Mouse (Mus musculus): ENCODE results near the gene Glyatl3. TPM values are rescaled to one million over a fixed set of nuclear protein-coding genes. Genes with fewer than 3 reads are reported as not detected.

Gene Glyatl3
- total RNA-seq (2023): not detected

DNA sequence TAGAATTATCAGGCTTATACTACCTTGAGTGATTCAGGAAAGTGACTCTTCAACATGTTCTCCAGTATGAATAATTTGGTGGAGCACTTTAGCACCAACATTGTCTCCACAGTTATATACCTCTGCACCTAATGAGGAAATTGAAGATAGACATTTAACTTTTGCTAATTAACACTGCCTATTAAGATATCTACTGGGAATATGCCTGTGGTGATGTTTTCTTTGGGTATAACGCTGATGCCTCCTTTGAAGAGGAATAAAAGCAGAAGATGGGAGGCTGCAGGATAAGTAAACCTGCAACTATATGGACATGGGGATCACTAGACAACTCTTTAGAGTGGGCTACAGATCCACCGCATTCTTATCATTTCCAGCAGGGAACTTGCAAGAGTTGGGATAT is at the start of gene Glyatl3:
Glyatl3 (minus strand) TSS at position 101 of the 400 bp plus-strand sequence.

DNA sequence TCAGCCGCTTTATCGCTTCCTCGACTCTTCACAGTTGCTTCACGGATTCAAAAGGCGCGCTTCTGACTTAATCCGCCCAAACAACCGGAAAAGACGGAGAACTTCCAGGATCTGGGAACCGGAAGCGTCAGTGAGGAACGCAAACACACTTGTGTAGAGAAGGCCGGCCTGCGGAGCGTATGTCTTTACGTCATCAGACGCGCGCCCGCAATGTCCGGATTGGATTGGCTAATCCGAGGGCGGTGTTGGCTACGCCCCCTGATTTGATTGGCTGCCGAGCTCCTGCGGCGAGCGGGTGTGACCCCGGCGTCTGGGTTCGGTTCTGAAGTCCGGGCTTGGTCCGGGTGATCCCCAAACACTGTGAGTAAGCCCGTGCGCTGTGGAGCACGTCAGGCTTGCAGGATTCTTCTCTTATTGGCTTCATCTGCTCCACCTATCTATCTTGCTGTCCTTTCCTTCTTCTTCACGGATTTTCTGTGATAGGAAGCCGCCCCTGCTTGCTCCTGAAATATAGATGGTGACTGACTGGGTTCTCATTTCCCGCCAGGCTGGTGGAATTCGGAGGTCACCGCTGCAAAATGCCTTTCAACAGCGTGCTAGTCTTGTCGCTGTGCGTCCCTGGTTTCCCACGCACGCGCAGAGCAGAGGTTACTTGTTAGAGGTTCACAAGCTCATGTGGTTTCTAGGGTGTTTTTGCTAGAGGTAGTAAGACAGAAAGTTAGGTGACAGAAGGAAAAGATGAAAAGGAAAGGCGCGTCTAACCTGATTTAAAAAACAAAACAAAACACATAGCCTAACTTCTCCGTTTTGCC is 20.5 kb upstream of the Glyatl3 start, which contains the start of the genes Mut and Cenpq:
Mut (plus strand) TSS at position 266 of the 812 bp plus-strand sequence.
Cenpq (minus strand) TSS at position 628 of the 812 bp plus-strand sequence.

DNA sequence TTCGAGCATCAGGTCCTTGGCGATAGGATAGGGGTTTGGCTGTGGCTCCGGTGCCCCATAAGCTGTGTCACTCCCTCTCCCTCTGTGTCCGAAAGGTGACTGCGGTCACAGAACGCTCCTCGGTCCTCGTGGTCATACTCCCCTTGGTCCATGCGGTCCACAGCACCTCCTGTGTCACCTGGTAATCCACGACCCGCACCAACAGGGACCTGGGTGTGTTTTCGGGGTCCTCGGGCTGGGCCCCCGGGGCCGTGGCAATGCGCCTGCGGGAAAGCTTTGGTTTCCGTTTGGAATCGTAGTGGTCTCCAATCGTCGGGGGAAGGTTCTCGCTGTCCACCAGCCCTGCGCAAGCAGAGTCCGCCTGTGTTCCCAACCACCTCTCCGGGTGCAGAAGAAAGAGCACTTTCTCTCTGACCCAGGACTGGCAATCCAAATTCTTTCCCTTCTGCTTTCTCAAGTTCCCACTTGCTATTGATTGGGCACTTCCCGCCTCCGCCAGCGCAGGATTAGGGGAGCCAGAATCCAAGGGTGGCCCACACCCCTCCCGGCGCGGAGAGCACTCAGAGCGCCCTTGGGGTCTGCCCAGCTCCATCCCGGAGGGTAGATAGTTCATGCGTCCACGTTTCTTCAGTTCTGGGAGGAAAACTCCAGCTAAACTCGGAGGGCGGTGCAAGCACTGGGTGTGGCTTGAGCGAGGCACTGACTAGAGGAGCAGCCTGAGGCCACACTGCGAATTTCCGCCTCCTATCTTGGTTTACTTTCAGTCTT is 34.0 kb downstream of the Glyatl3 start, which contains the start of gene 9130008F23Rik:
9130008F23Rik (minus strand) TSS at position 636 of the 768 bp plus-strand sequence.

Other genes with a start within 250 kb of the Glyatl3 start
- gene Esp1, start 187.2 kb downstream of the Glyatl3 start, total RNA-seq (2023): not detected
- not detected for gene Crisp2, start 107.3 kb downstream of the Glyatl3 start, total RNA-seq (2023)
- not detected for gene Rhag, start 103.2 kb downstream of the Glyatl3 start, total RNA-seq (2023)
- gene 9130008F23Rik, start 33.8 kb downstream of the Glyatl3 start, total RNA-seq (2023): not detected
- gene Mut, start 20.3 kb upstream of the Glyatl3 start, total RNA-seq (2023): 10.0 TPM
- 28.6 TPM for gene Cenpq, start 20.7 kb upstream of the Glyatl3 start, total RNA-seq (2023)